Comparison of ENCODE assay signal across 16 mouse cellular contexts in the genomic region with DNA sequence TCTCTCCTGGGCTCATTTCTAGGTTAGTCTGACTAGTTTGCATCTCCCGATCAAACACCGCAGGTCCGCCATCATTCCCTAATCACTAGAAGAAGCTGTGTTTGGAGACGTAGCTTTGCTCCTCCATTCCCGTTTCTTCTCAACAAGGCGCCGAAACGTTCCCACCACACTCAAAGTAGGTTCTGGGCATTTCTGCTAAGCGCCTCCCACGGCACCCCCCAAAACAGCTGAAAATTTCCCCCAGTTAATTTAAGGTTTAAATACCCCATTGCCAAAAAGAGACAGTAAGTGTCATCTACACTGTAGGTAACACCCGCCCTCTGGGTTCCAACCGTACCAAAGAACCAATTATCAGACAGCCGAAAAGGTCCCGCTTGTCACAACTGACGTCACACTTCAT. TPM values are rescaled to one million over a fixed set of nuclear protein-coding genes. Genes with fewer than 3 reads are reported as not detected.
A peak's percentile ranks its signal among the peaks of the same experiment; 100 is the strongest.
DNase-seq lines count a peak whose midpoint lies in the region; ATAC-seq lines count a peak whose summit lies in the region.
"Had no signal": no experiment of that assay in that cellular context is flagged by ENCODE, and none has a peak within 500 bp of the region (broad histone marks: within the 10 kb centered on the region; RNA-seq: fewer than 3 reads in every experiment).

No protein-coding gene starts in this region.

- DNase-seq in forebrain, embryonic 10.5 days (ENCODE audit: extremely low spot score, low spot score) = peak; percentile 32
- DNase-seq in hindbrain, embryonic 10.5 days (ENCODE audit: low spot score) = peak; percentile 47
- peak; percentile 55 for DNase-seq in neural tube, embryonic 10.5 days (ENCODE audit: extremely low spot score, low spot score)
- no peak for DNase-seq in layer of hippocampus, postnatal 36 days
- DNase-seq: cerebellum, adult 8-10 months; thymus, postnatal 36 days had no signal

- no peaks in the 10 kb centered on the region for H3K9me3 ChIP-seq in forebrain, embryonic 10.5 days
- no peaks in the 10 kb centered on the region for H3K9me3 ChIP-seq in forebrain, embryonic 15.5 days
- H3K9me3 ChIP-seq in hindbrain, embryonic 10.5 days = no peaks in the 10 kb centered on the region
- no peaks in the 10 kb centered on the region for H3K9me3 ChIP-seq in hindbrain, embryonic 16.5 days (ENCODE audit: control insufficient read depth, low read length)
- no peaks in the 10 kb centered on the region for H3K9me3 ChIP-seq in neural tube, embryonic 15.5 days (replicated peaks)
- H3K9me3 ChIP-seq in stomach, embryonic 16.5 days (replicated peaks; ENCODE audit: control insufficient read depth, low read length) = no peaks in the 10 kb centered on the region
- H3K9me3 ChIP-seq: limb, embryonic 13.5 days had no signal

- H3K4me1 ChIP-seq in forebrain, embryonic 10.5 days = peaks cover 44% of the 10 kb centered on the region
- peaks cover 22% of the 10 kb centered on the region for H3K4me1 ChIP-seq in forebrain, embryonic 15.5 days
- H3K4me1 ChIP-seq in hindbrain, embryonic 10.5 days (replicated peaks) = peaks cover 28% of the 10 kb centered on the region
- peaks cover 9% of the 10 kb centered on the region; the same call in 1 of the 2 replicates for H3K4me1 ChIP-seq in hindbrain, embryonic 16.5 days (ENCODE audit: control insufficient read depth, insufficient read depth, low read depth, low read length)
- H3K4me1 ChIP-seq in neural tube, embryonic 15.5 days = peaks cover 22% of the 10 kb centered on the region
- peaks cover 17% of the 10 kb centered on the region for H3K4me1 ChIP-seq in stomach, embryonic 16.5 days (ENCODE audit: control insufficient read depth, insufficient read depth, low read length)

- peaks cover 100% of the 10 kb centered on the region for H3K27me3 ChIP-seq in forebrain, embryonic 10.5 days (ENCODE audit: poor library complexity, severe bottlenecking)
- H3K27me3 ChIP-seq in forebrain, embryonic 15.5 days = peaks cover 86% of the 10 kb centered on the region
- H3K27me3 ChIP-seq in hindbrain, embryonic 10.5 days (ENCODE audit: insufficient read depth, poor library complexity, severe bottlenecking) = peaks cover 100% of the 10 kb centered on the region
- peaks cover 68% of the 10 kb centered on the region for H3K27me3 ChIP-seq in hindbrain, embryonic 16.5 days (replicated peaks; ENCODE audit: control insufficient read depth, insufficient read depth, low read length)
- H3K27me3 ChIP-seq in neural tube, embryonic 15.5 days (replicated peaks) = peaks cover 91% of the 10 kb centered on the region
- peaks cover 94% of the 10 kb centered on the region for H3K27me3 ChIP-seq in stomach, embryonic 16.5 days (ENCODE audit: control insufficient read depth, insufficient read depth, low read length)

- H3K27ac ChIP-seq in forebrain, embryonic 10.5 days = no peak overlapping the region
- H3K27ac ChIP-seq in forebrain, embryonic 15.5 days (replicated peaks) = no peak overlapping the region
- no peak overlapping the region for H3K27ac ChIP-seq in hindbrain, embryonic 10.5 days
- no peak overlapping the region for H3K27ac ChIP-seq in hindbrain, embryonic 16.5 days (ENCODE audit: low read depth, low read length)
- H3K27ac ChIP-seq in neural tube, embryonic 15.5 days (replicated peaks) = no peak overlapping the region
- H3K27ac ChIP-seq in stomach, embryonic 16.5 days (ENCODE audit: low read length) = no peak overlapping the region
- H3K27ac ChIP-seq: hindbrain, postnatal 0 days; limb, embryonic 13.5 days had no signal

- H3K36me3 ChIP-seq in forebrain, embryonic 10.5 days (replicated peaks) = no peaks in the 10 kb centered on the region
- H3K36me3 ChIP-seq in forebrain, embryonic 15.5 days = no peaks in the 10 kb centered on the region
- no peaks in the 10 kb centered on the region for H3K36me3 ChIP-seq in hindbrain, embryonic 10.5 days
- no peaks in the 10 kb centered on the region for H3K36me3 ChIP-seq in hindbrain, embryonic 16.5 days (ENCODE audit: control insufficient read depth, insufficient read depth, low read length)
- no peaks in the 10 kb centered on the region for H3K36me3 ChIP-seq in neural tube, embryonic 15.5 days
- no peaks in the 10 kb centered on the region for H3K36me3 ChIP-seq in stomach, embryonic 16.5 days (ENCODE audit: control insufficient read depth, insufficient read depth, low read length)
- H3K36me3 ChIP-seq: limb, embryonic 13.5 days had no signal

- no peak overlapping the region for H3K9ac ChIP-seq in forebrain, embryonic 15.5 days (replicated peaks)
- H3K9ac ChIP-seq in hindbrain, embryonic 16.5 days (ENCODE audit: low read depth, low read length) = no peak overlapping the region
- H3K9ac ChIP-seq in neural tube, embryonic 15.5 days (replicated peaks) = no peak overlapping the region
- H3K9ac ChIP-seq in stomach, embryonic 16.5 days (ENCODE audit: low read length) = no peak overlapping the region
- H3K9ac ChIP-seq: limb, embryonic 13.5 days had no signal

- ATAC-seq in forebrain, embryonic 15.5 days (replicated peaks) = no peak
- no peak for ATAC-seq in hindbrain, embryonic 16.5 days
- ATAC-seq in neural tube, embryonic 15.5 days (ENCODE audit: low FRiP score) = no peak
- ATAC-seq in stomach, embryonic 16.5 days (ENCODE audit: insufficient read depth, low FRiP score) = no peak

- 1% methylated on average over 15 of the region's 15 CpGs for WGBS in forebrain, embryonic 10.5 days
- WGBS in forebrain, embryonic 15.5 days = 3% methylated on average over 15 of the region's 15 CpGs
- 2% methylated on average over 15 of the region's 15 CpGs for WGBS in hindbrain, embryonic 10.5 days
- 3% methylated on average over 15 of the region's 15 CpGs for WGBS in hindbrain, embryonic 16.5 days
- 1% methylated on average over 15 of the region's 15 CpGs for WGBS in neural tube, embryonic 15.5 days
- 2% methylated on average over 15 of the region's 15 CpGs for WGBS in stomach, embryonic 16.5 days

- no peak overlapping the region for H3K4me2 ChIP-seq in forebrain, embryonic 15.5 days (replicated peaks)
- H3K4me2 ChIP-seq in hindbrain, embryonic 16.5 days (ENCODE audit: low read length) = no peak overlapping the region
- H3K4me2 ChIP-seq in neural tube, embryonic 15.5 days = no peak overlapping the region
- H3K4me2 ChIP-seq in stomach, embryonic 16.5 days (ENCODE audit: low read depth, low read length) = no peak overlapping the region

- H3K4me3 ChIP-seq in forebrain, embryonic 10.5 days = no peak overlapping the region
- H3K4me3 ChIP-seq in forebrain, embryonic 15.5 days = no peak overlapping the region
- H3K4me3 ChIP-seq in hindbrain, embryonic 10.5 days = no peak overlapping the region
- no peak overlapping the region for H3K4me3 ChIP-seq in hindbrain, embryonic 16.5 days (ENCODE audit: low read length)
- no peak overlapping the region for H3K4me3 ChIP-seq in neural tube, embryonic 15.5 days (replicated peaks)
- peak overlapping the region; percentile 43 for H3K4me3 ChIP-seq in stomach, embryonic 16.5 days (replicated peaks; ENCODE audit: low read length)

RNA-seq across cellular contexts. Expression of gene Wt1, which starts 0.7 kb away (rescaled TPM):
- polyA plus RNA-seq in forebrain, embryonic 10.5 days (2016; fragmentation: Nextera tagmentation; extraction: Ambion mirVana) = 0.12 and 0.21 TPM in 2 replicates
- polyA plus RNA-seq in forebrain, embryonic 15.5 days (2015; fragmentation: Nextera tagmentation; extraction: Ambion mirVana) = 0.08 TPM in 1 of 2 replicates, not detected in the other
- 0.12 and 0.36 TPM in 2 replicates for polyA plus RNA-seq in hindbrain, embryonic 10.5 days (2016; fragmentation: Nextera tagmentation; extraction: Ambion mirVana)
- polyA plus RNA-seq in hindbrain, embryonic 16.5 days (2015; fragmentation: Nextera tagmentation; extraction: Ambion mirVana) = 0.75 and 0.94 TPM in 2 replicates
- 2.6 and 4.5 TPM in 2 replicates for polyA plus RNA-seq in neural tube, embryonic 15.5 days (2015; fragmentation: Nextera tagmentation; extraction: Ambion mirVana)
- polyA plus RNA-seq in stomach, embryonic 16.5 days (2015; fragmentation: Nextera tagmentation; extraction: Ambion mirVana) = 13.2 and 18.3 TPM in 2 replicates
- total RNA-seq in layer of hippocampus, postnatal 36 days (2021) = not detected

RNA-seq across cellular contexts. Expression of gene Gm11060, which starts 33.8 kb away (rescaled TPM):
- polyA plus RNA-seq in forebrain, embryonic 10.5 days (2016; fragmentation: Nextera tagmentation; extraction: Ambion mirVana) = not detected in 2 replicates
- not detected in 2 replicates for polyA plus RNA-seq in forebrain, embryonic 15.5 days (2015; fragmentation: Nextera tagmentation; extraction: Ambion mirVana)
- not detected in 2 replicates for polyA plus RNA-seq in hindbrain, embryonic 10.5 days (2016; fragmentation: Nextera tagmentation; extraction: Ambion mirVana)
- polyA plus RNA-seq in hindbrain, embryonic 16.5 days (2015; fragmentation: Nextera tagmentation; extraction: Ambion mirVana) = not detected in 2 replicates
- polyA plus RNA-seq in neural tube, embryonic 15.5 days (2015; fragmentation: Nextera tagmentation; extraction: Ambion mirVana) = not detected in 2 replicates
- not detected in 2 replicates for polyA plus RNA-seq in stomach, embryonic 16.5 days (2015; fragmentation: Nextera tagmentation; extraction: Ambion mirVana)
- total RNA-seq in layer of hippocampus, postnatal 36 days (2021) = not detected
- total RNA-seq: adrenal gland, postnatal 10 days; gastrocnemius, postnatal 4 days; hindbrain, postnatal 0 days had no signal
- polyA plus RNA-seq: hindbrain, postnatal 0 days; large intestine, adult 2 months; limb, embryonic 13.5 days; lung, embryonic 16.5 days had no signal

Comparison
In these comparisons a context has a peak if more than half of its experiments do, and no peak if none do; other contexts are left out.
1. DNase-seq: peak in forebrain, embryonic 10.5 days (single experiment), hindbrain, embryonic 10.5 days (single experiment) and neural tube, embryonic 10.5 days (single experiment); none in layer of hippocampus, postnatal 36 days (0 of 2).